Mouse (Mus musculus) thymus, adult 2 months (tissue): ENCODE data around the gene Fam207a. TPM values are rescaled to one million over a fixed set of nuclear protein-coding genes. Genes with fewer than 3 reads are reported as not detected.

ENCODE experiments used
- DNase-seq: peaks from one replicate; pipeline ENCODE4 v3.0.0; 2021
- H3K27ac ChIP-seq: fragments of 200-500 bp; 2 replicates; pipeline ENCODE4 v1.5.1; 2012; ENCODE audit warnings: low read length, control low read depth; ENCODE audit not compliant: control insufficient read depth, insufficient read depth
- H3K27me3 ChIP-seq: fragments of 200-500 bp; 2 replicates; pipeline ENCODE4 v1.6.1; 2012; ENCODE audit warnings: mild to moderate bottlenecking, low read length, moderate library complexity, mixed read lengths; ENCODE audit not compliant: control insufficient read depth, insufficient read depth
- H3K36me3 ChIP-seq: fragments of 200-500 bp; 2 replicates; pipeline ENCODE4 v1.6.1; 2012; ENCODE audit warnings: mild to moderate bottlenecking, low read length, moderate library complexity; ENCODE audit not compliant: control insufficient read depth, insufficient read depth
- H3K4me1 ChIP-seq: fragments of 200-500 bp; replicated peaks from 2 replicates; pipeline ENCODE4 v1.6.1; 2012; ENCODE audit warnings: low read length; ENCODE audit not compliant: control insufficient read depth, insufficient read depth
- H3K4me3 ChIP-seq: fragments of 200-500 bp; 2 replicates; pipeline ENCODE4 v1.5.1; 2012; ENCODE audit warnings: mild to moderate bottlenecking, low read length, control low read depth, moderate library complexity; ENCODE audit not compliant: control insufficient read depth, insufficient read depth
- CTCF ChIP-seq: fragments of 200-500 bp; IDR thresholded peaks from 2 replicates; pipeline ENCODE4 v1.5.1; 2012; ENCODE audit warnings: mild to moderate bottlenecking, control low read depth, low read length, moderate library complexity, borderline replicate concordance; ENCODE audit not compliant: control insufficient read depth, poor library complexity, insufficient read depth; ENCODE audit errors: extremely low read depth
- POLR2A ChIP-seq: fragments of 200-500 bp; IDR thresholded peaks from 2 replicates; pipeline ENCODE4 v1.6.1; 2012; ENCODE audit warnings: mild to moderate bottlenecking, low read length, control low read depth, moderate library complexity; ENCODE audit not compliant: control insufficient read depth, poor library complexity, insufficient read depth; ENCODE audit errors: extremely low read depth
- WGBS: fragments of 180-500 bp; shearing (Covaris S2); methylation state at CpG from one replicate; pipeline ENCODE4 v1.1.7; 2018; 5-methylcytosine and 5-hydroxymethylcytosine counted together
- polyA plus RNA-seq: library from polyadenylated mRNA; depleted of rRNA; stranded (reverse); fragments of >200 nt; gene quantifications from 2 replicates; pipeline ENCODE4 v1.2.3, GENCODE M21; 2012

Fam207a gene
- polyA plus RNA-seq, 1 experiment, result 52.4 TPM

DNA sequence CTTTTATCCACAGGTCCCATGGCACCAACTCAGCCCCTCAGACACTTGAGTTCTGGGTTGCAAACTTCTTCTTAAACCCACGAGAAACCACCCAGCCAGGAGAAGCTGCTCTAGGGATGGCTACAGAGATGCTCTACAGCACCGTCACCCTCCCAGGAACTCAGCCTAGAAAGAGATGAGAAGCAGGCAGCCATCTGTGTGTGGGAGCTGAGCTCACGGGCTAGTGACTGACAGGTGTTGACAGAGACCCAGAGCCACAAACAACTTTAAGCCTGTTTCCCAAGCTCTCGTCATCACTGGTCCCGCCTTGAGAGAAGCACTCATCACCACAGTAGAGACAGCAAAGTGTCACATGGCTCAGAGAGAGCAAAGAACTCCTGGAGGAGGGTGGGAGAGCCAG, 43.4 kb downstream of the Fam207a start:
- DNase-seq, result no peak
- 79% methylated on average over 5 of the region's 5 CpGs for WGBS
- no peak for TF ChIP-seq CTCF
- TF ChIP-seq POLR2A, result no peak

GRCm38 (mm10) chr10:77471512-77471911, 44.1 kb downstream of the Fam207a start:
- H3K4me3 ChIP-seq, result no peak overlapping the region
- H3K27ac ChIP-seq, result no peak overlapping the region
- TF ChIP-seq POLR2A (no peak), CTCF (no peak)
- H3K4me1 ChIP-seq, result no peaks in the 10 kb centered on the region
- no peaks in the 10 kb centered on the region for H3K36me3 ChIP-seq
- DNase-seq, result no peak
- 80% methylated on average over 7 of the region's 7 CpGs for WGBS
- no peaks in the 10 kb centered on the region for H3K27me3 ChIP-seq

More for the DNA sequence above, 43.4 kb downstream of the Fam207a start:
- Histone ChIP-seq H3K27ac (no peak overlapping the region), H3K36me3 (no peaks in the 10 kb centered on the region), H3K4me3 (no peak overlapping the region), H3K4me1 (no peaks in the 10 kb centered on the region), H3K27me3 (no peaks in the 10 kb centered on the region)

GRCm38 (mm10) chr10:77470763-77471162, 44.8 kb downstream of the Fam207a start:
- no peak for TF ChIP-seq POLR2A
- TF ChIP-seq CTCF, result no peak
- no peaks in the 10 kb centered on the region for H3K36me3 ChIP-seq
- 88% methylated on average over 3 of the region's 3 CpGs for WGBS
- DNase-seq, result no peak
- no peak overlapping the region for H3K4me3 ChIP-seq
- no peaks in the 10 kb centered on the region for H3K4me1 ChIP-seq
- H3K27me3 ChIP-seq, result no peaks in the 10 kb centered on the region
- no peak overlapping the region for H3K27ac ChIP-seq

- DNase-seq, result no peak
- TF ChIP-seq POLR2A, result no peak
- no peak for TF ChIP-seq CTCF
- Histone ChIP-seq H3K4me3 (no peak overlapping the region), H3K4me1 (no peaks in the 10 kb centered on the region), H3K36me3 (no peaks in the 10 kb centered on the region), H3K27me3 (no peaks in the 10 kb centered on the region), H3K27ac (no peak overlapping the region)
- 94% methylated on average over 4 of the region's 4 CpGs for WGBS
These were observed 46.9 kb downstream of the Fam207a start for GRCm38 (mm10) chr10:77468675-77469074.

DNA sequence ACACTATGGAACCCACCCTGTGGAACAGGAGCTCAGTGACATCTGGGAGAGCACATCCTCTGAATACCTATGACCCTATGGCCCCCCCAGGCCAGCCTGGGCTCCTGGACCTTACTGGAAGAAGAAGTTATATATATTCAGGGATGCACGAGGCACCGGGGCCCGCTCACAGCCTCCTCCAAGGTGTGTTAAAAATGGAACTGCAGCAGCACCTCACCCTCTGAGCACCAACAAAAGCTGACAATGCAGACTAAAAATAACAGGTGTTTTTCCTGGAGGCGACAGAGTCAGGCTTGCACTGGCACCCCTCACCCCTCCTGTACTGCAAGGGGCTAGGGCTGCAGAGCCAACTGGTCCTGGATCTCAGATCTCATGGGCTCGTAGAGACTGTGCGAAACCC, 48.2 kb downstream of the Fam207a start:
- H3K4me3 ChIP-seq, result no peak overlapping the region
- no peaks in the 10 kb centered on the region for H3K27me3 ChIP-seq
- no peak overlapping the region for H3K27ac ChIP-seq
- 89% methylated on average over 6 of the region's 6 CpGs for WGBS
- no peaks in the 10 kb centered on the region for H3K36me3 ChIP-seq
- no peak for DNase-seq
- TF ChIP-seq CTCF (no peak), POLR2A (no peak)
- H3K4me1 ChIP-seq, result no peaks in the 10 kb centered on the region

DNA sequence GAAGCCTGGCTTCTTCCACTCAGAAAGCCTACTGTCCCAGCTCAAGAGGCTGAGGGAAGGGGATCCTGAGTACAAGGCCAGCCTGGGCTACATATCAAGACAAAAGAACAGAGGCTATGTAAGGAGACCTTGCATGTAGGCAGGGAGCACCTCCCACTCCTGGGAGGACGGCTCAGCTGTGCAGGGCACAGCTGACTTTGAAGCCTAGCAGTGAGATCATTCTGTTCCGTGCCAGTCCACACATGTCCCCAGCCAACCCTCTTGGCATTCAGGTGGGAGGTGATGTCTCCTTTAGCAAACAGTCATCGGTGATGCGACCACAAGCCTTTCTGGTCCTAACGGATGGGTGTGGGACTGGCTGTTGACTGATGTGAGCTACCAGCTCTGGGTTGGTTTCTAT, 49.7 kb downstream of the Fam207a start:
- TF ChIP-seq POLR2A (no peak), CTCF (no peak)
- DNase-seq, result no peak
- Histone ChIP-seq H3K4me1 (no peaks in the 10 kb centered on the region), H3K36me3 (no peaks in the 10 kb centered on the region), H3K27me3 (no peaks in the 10 kb centered on the region), H3K4me3 (no peak overlapping the region), H3K27ac (no peak overlapping the region)
- WGBS, result 89% methylated on average over 5 of the region's 5 CpGs

- DNase-seq, result no peak
- H3K4me3 ChIP-seq, result no peak overlapping the region
- no peaks in the 10 kb centered on the region for H3K36me3 ChIP-seq
- H3K27me3 ChIP-seq, result no peaks in the 10 kb centered on the region
- WGBS, result 81% methylated on average over 10 of the region's 10 CpGs
- TF ChIP-seq CTCF (no peak), POLR2A (no peak)
- H3K27ac ChIP-seq, result no peak overlapping the region
- no peaks in the 10 kb centered on the region for H3K4me1 ChIP-seq
These were observed 51.2 kb downstream of the Fam207a start for GRCm38 (mm10) chr10:77464181-77464936.
